Mouse (Mus musculus): Measurements from ENCODE around the gene Rnf183.

GRCm38 (mm10) chr4:62395806-62396205 lies 39.2 kb downstream of the Rnf183 start:
- TF ChIP-seq CTCF (IDR thresholded peaks at IDR 0.05; ENCODE audit: low read depth) = no peak
- TF ChIP-seq EP300 (optimal IDR thresholded peaks at IDR 0.05) = no peak
